Mouse (Mus musculus) megakaryocyte, adult 5-6 weeks (primary cell): Measurements from ENCODE around the gene Nmnat2. TPM values are rescaled to one million over a fixed set of nuclear protein-coding genes. Genes with fewer than 3 reads are reported as not detected.

Experiments
- ATAC-seq: 2 replicates; pipeline ENCODE4 v1.8.0; 2016; ENCODE audit warnings: mild to moderate bottlenecking, inconsistent platforms; ENCODE audit not compliant: poor library complexity, severe bottlenecking
- total RNA-seq, 2 experiments: library from RNA; stranded (forward) in 1 of 2; stranded (reverse) in 1 of 2; fragments of 153-499, 151-499 nt in 1 of 2; fragments of 221-1000, 200-1000 nt in 1 of 2; gene quantifications; 2 replicates each; pipeline versions ENCODE4 v1.2.3 to v1.2.4; 2015 to 2017

Gene Nmnat2
- total RNA-seq, 2 experiments from 2014 or later, result not detected

GRCm38 (mm10) chr1:153115315-153115714 lies 160.5 kb downstream of the Nmnat2 start:
- ATAC-seq, result no peak

GRCm38 (mm10) chr1:153120544-153120943 lies 165.8 kb downstream of the Nmnat2 start:
- ATAC-seq, result no peak

GRCm38 (mm10) chr1:153121320-153121719 lies 166.5 kb downstream of the Nmnat2 start:
- ATAC-seq, result no peak

GRCm38 (mm10) chr1:153122764-153123163 lies 168.0 kb downstream of the Nmnat2 start:
- no peak for ATAC-seq

DNA sequence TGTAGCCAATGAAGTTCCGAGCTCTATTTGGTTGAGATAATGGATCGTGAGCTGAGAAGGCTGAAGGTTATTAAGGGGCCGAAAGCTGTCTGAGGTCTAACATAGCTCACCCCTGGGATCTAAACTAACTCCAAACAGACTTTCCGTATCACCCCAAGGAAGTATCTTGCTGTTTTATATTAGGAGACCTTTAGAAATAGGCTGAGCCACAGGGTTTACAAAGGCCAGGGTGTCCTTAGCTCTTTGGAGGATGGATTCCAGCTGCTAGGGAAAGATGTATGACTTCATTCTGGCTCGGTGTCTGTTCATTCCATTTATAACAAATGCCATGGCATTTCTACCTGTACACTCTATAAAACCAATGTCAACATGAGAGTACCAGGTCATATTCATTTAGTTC lies 169.7 kb downstream of the Nmnat2 start:
- no peak for ATAC-seq

- ATAC-seq, result no peak
Measured at GRCm38 (mm10) chr1:153125287-153126275, 170.8 kb downstream of the Nmnat2 start.

- no peak for ATAC-seq
Measured at GRCm38 (mm10) chr1:153126491-153127381, 171.9 kb downstream of the Nmnat2 start.

DNA sequence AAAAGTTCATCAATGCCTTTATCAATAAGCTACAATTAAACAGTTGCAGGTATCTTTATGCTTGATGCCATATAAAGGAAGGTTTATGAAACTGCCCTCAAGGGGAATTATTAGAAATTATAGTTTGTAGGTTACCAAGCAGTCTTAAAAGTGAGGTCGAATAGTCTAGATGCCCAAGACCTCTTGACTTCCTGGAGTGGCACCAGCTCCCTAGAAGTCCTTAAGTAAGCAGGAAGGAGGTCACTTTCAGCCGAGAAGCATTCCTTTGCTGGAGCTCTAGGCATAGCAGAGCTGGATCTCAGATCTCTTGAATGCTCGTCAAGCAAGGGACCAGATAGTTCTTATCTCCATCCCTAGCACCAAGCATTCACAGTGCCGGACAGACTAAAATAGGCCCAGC lies 172.8 kb downstream of the Nmnat2 start:
- no peak for ATAC-seq

- ATAC-seq, result no peak
Measured at GRCm38 (mm10) chr1:153128780-153129179, 174.0 kb downstream of the Nmnat2 start.

- no peak for ATAC-seq
Measured at GRCm38 (mm10) chr1:153129992-153130713, 175.4 kb downstream of the Nmnat2 start.

DNA sequence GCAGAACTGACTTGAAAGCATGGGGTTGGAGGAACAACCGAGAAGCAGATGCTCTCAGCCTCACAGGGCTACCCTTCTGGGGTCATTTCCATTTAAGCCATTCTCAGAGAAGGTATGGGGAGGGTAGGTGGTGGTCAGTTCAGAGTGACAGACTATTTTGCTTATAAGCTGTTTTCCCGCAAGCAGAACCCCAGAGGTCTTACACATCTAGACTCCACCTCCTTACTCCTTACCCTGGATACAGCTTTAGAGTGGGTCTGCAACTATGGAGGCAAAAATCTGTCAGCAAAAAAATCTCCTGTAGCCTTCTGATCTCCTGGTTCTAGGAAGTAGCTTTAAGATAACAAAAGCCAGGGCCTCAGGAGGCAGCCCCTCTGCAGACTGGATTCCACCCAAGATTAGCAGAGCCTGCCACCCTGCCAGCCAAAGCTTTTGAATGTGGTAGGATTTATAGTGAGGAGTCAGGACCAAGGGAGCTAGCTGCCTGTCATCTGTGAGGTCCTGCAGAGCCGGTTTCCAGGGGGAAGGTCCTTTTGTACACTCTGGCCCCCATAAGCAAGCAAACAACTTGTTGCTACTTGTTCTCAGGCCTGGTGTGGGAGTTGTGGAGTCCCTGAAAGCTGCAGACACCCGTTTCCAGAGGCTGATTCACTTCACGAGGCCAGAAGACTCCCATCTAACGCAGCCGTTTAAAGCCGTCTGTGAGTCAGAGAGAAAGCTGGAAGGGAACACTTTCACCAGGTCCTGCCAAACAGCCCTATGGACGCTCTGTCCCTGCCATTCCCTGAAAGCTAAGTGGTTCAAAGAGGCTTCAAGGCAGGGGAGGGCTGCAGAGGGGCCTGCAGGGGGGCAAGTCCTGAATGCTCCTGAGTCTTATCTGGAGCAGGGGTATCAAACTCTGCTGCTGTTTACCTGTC lies 179.3 kb downstream of the Nmnat2 start:
- ATAC-seq, result no peak

DNA sequence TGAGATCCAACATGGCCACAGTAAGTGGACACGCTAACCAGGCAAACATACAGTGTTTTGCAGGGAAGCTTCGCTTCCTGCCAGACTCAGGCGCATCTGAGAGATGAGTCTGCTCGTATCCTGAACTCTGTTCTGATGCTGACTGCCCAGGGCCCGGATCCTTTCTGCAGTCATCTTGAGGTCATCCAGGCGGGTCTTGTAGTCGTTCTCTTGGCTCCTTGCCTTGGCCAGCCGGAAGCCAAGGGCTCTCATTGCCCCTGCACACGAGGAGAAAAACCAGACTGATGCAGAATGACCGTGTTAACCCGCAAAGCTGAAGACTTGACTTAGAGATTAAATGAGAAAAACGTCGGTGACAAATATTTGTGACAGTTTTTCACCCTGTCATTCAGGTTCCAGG lies 181.9 kb downstream of the Nmnat2 start:
- ATAC-seq, result no peak

GRCm38 (mm10) chr1:153138486-153138885 lies 183.7 kb downstream of the Nmnat2 start:
- no peak for ATAC-seq

GRCm38 (mm10) chr1:153139635-153140034 lies 184.8 kb downstream of the Nmnat2 start:
- ATAC-seq, result no peak

- ATAC-seq, result no peak
Measured at GRCm38 (mm10) chr1:153140265-153140664, 185.5 kb downstream of the Nmnat2 start.

- ATAC-seq, result no peak
Measured at GRCm38 (mm10) chr1:153140747-153141228, 186.0 kb downstream of the Nmnat2 start.

- no peak for ATAC-seq
Measured at GRCm38 (mm10) chr1:153144021-153144420, 189.2 kb downstream of the Nmnat2 start.

DNA sequence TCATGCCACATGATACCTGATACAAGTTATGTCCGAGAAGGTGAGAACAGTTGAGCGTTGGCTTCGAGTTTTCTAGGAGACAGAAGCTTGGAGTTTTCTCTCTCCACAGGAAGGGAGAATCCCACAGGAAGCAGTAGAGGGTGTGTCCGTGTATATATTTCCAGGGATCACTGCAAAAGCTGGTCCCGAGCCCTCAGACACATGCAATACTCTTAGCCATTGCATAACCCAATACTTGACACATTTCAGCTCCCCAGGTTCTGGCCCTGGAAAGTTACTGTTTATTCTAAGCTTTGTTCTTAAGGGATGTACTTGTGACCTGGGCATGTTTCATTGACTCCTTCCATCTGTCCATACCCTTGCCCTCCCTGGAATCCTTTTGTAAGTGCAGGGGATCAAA lies 191.0 kb downstream of the Nmnat2 start:
- no peak for ATAC-seq

DNA sequence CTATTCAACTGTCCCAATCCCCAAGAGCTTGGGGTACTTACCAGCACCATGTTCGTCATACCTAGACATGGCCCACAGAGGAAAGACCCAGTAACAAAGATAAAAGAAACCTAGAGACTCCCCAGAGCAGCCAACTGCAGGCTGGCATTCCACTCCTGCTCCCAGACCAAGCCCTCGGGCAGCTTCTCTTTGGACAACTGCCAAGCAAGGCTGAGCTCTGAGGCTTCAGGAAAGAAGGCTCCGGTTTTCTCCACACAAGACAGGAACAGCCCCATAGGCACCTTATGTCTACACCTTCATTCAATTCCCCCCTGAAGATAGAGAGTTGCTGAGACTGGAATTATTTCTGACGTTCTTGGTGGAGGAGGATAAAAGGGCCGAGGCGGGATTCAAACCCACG lies 197.8 kb downstream of the Nmnat2 start:
- ATAC-seq, result no peak
